Mouse (Mus musculus): ENCODE measurements around the gene Rnf40.
"Not testable (repeated sequence)": the region's sequence is repeated elsewhere in the genome, so short reads cannot be mapped to it uniquely, and the experiment has no call there.

The Rnf40 gene

DNA sequence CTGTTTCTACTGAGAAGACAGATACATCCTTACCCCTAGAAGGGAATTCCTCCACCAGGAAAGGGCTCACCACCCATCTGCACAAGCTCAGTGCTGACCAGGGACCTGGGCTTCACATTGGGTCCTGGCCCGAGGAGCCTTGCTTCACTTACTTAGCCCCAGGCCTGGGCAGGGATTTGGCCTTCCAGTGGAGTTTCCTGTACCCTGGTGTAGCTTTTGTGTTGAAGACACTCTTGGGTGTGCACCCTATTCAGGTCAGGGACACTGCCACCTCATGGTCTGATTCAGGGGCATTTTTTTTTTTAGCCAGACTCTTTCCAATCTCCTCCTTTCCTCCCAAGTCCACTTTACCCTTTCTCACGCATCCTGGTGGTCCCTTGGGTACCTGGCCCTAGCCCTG lies 14.3 kb downstream of the Rnf40 start:
- no peak for DNase-seq (ENCODE audit: low read depth, low spot score)

DNA sequence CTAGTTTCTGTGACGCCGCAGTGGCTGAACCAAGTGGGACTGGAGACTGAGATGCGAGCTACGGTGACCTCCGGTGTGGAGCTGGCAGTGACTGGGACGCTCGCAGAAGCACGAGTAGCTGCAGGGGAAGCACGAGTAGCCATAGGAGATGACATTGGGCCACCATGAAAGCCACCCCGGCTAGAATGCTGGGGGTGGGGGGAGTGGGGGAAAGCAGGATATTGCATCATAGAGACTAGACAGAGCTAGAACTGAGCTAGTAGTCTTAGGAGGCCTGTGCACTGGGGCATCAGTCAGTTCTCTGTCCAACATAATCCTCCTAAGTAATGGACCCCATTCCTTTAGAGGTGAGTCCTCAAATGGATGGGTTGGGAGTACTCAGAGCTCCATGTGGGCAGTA lies 15.7 kb downstream of the Rnf40 start:
- DNase-seq (ENCODE audit: low read depth, low spot score) = no peak

DNA sequence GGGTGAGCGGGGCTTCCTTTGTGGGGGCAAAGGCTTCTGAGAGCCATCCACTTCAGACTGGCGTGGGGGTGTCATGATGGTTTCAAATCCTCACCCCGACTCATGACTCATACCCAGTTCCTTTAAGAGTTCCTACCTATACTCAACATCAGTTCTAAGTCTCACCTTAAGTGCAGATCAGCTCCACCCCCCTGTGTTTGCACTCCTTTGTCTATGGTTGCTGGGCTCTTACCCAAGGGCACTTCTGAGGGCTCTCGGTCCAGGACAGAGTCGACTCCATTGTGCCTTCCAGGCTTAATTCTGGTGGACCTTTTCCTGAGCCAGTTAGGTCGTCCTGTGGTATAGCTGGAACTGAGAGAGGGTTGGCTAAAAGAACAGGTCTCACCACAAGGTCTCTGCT lies 18.6 kb downstream of the Rnf40 start:
- DNase-seq (ENCODE audit: low read depth, low spot score) = no peak

DNA sequence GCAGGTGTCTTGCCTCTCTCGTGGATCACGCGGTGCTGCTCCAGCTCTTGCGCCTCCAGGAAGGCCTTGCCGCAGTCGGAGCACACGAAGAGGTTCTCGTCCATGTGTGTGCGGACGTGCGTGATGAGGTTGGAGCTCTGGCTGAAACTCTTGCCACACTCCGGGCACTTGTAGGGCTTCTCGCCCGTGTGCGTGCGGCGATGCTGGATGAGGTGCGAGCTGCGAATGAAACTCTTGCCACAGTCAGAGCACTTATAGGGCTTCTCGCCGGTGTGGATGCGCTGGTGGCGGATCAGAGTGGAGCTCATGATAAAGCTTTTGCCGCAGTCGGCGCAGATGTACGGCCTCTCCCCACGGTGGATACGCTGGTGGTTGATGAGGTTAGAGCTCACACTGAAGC lies 22.4 kb downstream of the Rnf40 start:
- DNase-seq (ENCODE audit: low read depth, low spot score) = peak; percentile 61

DNA sequence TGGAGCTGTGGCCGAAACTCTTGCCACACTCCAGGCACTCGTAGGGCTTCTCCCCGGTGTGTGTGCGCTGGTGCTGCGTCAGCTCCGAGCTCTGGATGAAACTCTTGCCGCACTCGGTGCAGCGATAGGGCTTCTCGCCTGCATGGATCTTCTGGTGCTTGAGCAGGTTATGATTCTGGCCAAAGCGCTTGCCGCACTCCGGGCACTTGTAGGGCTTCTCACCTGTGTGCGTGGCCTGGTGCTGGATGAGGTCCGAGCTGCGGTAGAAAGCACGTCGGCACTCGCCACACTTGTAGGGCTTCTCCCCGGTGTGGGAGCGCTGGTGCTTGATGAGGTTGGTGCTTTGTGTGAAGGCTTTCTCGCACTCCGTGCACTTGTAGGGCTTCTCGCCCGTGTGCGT lies 23.0 kb downstream of the Rnf40 start:
- DNase-seq (ENCODE audit: low read depth, low spot score) = peak; percentile 73

DNA sequence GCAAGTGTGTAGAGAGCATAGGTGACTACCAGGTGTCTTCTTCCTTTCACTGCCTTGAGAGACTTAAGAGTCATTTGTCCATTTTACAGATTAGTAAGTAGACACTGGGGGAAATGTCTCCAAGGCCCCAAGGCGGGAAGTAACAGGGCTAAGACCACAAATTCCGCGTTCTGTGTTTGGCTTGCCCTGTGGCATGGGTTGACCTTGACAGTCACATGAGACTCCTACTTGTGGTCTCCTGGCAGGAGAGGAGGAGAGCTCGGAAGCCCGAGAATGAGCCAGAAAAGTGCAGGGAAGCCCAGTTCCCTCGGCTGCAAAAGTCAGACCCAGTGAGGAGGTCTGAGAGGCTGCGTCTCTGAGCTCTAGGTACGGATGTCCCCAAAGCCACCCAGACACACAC lies 24.9 kb downstream of the Rnf40 start:
- no peak for DNase-seq (ENCODE audit: low read depth, low spot score)

DNA sequence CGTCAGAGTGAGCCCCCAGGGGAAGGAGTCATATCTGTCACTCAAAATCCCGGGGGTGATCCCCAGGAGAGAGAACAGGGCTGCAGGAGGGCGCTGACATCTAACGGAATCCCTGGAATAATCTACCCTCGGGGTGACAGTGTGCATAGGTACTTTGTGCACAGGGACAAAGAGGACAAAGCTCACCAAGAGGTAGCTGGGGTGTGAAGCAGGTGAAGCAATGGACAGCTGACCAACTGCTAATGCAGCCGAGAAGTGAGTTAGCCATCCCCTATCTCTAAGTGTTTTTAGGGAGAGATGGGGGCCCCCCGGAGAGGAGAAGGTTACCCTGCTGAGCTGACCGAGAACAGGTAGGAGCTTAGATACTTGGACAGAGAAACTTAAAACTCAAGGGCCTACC lies 25.5 kb downstream of the Rnf40 start:
- no peak for DNase-seq (ENCODE audit: low read depth, low spot score)

DNA sequence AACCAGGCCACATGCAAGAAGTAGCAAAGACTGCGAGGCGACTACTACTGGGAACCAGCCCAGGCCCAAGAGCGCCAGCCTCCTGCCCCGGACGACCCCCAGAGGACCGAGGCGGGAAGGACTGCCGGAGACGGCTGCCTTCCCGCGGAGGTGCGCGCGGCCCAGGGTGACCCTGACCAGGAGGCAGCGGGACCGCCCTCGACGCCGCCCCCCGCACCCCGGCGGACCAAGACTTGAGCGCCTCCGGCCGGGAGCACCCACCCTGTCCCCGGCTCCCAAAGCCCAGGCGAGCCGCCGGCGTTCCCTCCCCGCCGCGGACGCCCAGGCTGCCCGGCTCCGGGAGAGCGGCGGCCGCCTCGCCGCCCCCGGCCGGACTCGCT lies 25.9 kb downstream of the Rnf40 start:
- peak; percentile 62 for DNase-seq (ENCODE audit: low read depth, low spot score)

DNA sequence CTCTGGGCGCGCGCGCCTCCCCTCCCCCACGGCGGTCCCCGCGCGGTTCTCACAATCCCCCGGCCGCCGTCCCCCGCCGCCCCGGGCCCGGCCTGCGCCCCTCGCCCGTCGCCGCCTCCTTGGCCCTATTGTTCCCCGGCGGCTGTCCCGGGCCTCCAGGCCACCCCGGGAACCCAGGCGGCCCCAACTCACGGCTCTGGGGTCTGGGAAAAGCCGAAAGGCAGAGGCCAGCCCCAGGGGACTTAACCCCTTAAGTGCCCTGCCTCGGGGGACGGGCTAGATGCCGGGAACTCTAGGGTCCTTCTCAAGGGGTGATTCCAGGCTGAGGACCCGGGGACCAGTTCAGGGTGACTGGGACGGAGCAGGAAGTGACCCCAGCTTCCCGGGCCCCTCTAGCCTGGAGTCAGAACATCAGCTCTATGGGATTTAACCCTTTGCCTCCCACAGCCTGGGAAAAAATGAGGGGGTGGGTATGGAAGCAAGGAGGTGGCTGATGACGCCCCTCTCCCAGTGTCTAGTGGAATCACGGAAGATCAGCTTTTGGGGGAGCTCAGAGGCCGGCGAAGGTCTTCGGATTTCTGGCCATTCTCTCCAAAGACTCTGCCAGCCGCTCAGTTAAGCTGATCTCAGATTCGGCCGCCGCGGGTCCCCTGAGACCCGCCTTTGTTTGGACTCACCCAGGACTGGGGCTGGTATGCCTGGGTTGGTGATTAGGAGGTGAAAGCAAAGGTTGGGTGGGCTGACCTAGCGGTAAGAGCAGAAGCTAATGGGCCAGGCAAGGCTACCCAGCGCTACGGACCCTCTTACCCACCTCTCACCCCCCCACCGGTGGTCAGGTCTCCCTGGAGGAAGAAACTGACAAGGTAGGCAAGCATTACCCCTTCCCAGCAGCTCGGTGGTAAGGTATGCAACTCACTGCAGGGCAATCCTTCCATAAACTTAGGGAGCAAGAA lies 26.6 kb downstream of the Rnf40 start, which contains the start of gene Zfp629:
Gene Zfp629, minus strand, starts transcription at position 907 of the 953 bp plus-strand sequence.
- DNase-seq (ENCODE audit: low read depth, low spot score) = peak; percentile 42

DNA sequence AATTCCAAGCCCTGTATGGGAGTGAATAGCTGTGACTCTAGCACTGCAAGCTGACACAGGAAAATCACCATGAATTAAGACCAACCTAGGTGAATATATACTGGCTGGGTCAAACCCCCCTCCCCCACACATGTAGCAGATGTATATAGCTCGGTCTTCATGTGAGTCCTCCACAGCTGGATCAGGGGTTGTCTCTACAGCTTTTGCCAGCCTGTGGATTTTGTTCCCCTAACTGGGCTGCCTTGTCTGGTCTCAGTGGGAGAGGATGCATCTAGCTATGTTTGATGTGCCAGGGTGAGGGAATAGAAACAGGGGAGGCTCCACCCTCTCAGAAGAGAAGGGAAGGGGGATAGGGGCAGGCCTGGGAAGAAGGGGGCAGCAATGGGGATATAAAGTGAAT lies 27.8 kb downstream of the Rnf40 start:
- no peak for DNase-seq (ENCODE audit: low read depth, low spot score)

DNA sequence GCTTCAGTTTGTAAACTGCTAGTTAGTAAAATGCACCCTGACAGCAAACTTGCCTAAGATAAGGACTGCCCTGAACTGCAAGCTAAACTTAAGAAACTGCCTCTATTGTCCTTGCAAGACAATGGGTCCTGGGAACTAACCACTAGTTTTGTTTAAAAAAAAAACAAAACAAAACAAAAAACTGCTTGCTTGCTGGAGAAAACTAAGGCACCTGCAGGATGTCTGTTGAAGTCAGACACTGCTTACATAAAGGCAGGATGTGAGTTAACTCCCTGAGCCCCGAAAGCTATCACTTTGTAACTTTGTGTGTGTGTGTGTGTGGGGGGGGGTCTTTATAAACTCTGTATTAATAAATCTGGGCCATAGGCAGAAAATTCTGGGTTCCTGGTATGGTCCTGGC lies 28.3 kb downstream of the Rnf40 start:
- no peak for DNase-seq (ENCODE audit: low read depth, low spot score)

DNA sequence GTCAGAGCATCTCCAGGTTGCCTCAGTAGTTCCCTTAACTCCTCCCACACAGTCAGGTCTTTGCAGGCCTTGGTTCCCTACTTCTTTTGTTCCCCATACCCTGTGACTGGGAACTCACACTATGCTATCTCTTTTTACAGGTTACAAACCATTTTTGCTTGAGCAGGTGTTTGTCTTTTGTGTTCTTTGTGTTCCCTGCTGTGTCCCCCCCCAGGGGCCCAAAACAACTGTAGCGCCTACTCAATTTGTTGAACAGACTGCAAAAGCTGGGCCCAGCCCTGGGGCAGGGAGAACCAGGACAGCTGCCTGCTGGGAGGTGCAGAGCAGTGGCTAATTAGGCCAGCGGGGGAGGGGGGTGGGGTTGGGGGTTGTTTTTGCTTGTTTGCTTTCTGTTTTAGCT lies 29.4 kb downstream of the Rnf40 start:
- DNase-seq (ENCODE audit: low read depth, low spot score) = no peak

DNA sequence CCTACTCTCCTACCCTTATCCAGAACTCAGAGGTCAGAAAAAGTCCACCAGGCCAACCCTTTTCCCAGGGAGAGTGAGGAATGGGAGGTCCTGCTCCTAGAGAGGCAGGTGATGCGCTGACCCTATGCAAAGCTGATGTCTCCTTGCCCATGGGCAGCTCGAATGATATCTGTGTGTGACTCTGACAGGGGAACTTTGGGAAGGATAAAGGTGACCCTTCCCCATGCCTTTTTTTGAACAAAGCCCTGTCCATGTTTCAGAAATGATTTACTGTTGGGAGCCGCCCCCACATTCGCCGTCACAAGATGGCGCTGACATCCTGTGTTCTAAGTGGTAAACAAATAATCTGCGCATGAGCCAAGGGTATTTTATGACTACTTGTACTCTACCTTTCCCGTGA lies 29.8 kb downstream of the Rnf40 start:
- DNase-seq (ENCODE audit: low read depth, low spot score) = not testable (repeated sequence)

DNA sequence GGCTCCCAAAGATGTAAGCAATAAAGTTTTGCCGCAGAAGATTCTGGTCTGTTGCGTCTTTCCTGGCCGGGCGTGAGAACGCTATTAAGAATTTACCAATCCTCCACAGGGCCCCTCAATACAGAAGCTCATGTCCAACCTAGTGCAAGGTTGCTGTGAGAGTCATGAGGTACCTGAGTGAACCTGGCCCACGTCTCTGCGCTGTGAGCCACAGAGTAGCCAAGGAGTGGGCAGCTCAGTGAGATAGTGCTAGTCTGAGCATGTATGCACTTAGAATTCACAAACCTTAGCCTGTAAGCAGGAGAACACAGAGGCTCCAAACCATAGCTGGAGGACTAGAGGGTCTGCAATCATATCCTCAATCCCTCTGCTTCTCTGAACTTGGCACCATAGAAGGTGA lies 37.5 kb downstream of the Rnf40 start:
- no peak for DNase-seq (ENCODE audit: low read depth, low spot score)

DNA sequence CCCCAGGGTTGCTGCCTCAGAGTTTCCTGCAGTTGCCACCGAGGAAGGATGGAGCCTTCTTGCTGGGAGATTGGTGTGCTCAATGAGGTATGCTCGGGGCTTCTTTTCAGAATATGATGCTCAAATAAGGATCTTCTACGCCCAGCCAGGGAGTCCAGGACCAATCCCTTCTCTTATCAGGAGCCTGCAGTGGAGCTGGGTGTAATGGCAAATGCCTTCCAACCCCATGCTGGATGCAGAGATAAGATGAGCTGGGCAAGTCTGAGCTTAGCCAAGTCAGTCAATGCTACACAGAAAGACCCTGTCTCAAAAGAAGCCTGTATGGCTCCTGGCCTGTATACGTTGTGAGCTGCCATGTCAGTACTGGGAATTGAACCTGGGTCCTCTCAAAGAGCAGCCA lies 37.9 kb downstream of the Rnf40 start:
- no peak for DNase-seq (ENCODE audit: low read depth, low spot score)

DNA sequence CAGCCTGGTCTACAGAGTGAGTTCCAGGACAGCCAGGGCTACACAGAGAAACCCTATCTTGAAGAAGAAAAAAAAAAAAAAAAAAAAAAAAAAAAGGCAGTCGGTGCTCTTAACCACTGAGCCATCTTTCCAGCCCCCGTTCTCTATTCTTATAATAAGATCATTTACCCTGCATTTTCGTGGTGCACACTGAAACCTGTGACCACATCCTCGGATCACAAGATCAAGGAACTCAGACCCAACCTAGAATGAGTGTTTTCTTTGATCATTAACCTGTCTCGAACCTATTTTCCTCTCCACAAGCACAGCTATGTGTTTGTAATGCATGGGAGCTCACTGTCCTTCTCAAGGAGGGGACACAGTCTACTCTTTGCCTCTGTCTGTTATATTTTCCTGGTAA lies 40.1 kb downstream of the Rnf40 start:
- DNase-seq (ENCODE audit: low read depth, low spot score) = no peak

DNA sequence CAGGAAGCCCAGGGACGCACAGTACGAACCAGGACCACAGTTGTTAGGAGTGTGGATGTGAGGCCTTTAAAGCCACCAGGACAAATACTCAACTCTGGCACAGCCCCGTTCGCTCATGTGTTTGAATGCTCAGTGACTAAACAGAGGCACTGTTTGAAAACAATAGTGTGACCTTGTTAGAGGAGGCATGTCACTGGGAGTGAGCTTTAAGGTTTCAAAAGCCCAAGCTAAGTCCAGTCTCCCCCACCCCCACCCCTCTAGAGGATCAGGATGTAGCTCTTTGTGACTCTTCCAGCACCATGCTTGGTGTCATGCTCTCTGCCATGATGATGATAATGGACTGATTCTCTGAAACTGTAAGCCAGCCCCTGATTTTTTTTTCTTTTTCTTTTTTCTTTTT lies 42.8 kb downstream of the Rnf40 start:
- peak; percentile 77 for DNase-seq (ENCODE audit: low read depth, low spot score)

DNA sequence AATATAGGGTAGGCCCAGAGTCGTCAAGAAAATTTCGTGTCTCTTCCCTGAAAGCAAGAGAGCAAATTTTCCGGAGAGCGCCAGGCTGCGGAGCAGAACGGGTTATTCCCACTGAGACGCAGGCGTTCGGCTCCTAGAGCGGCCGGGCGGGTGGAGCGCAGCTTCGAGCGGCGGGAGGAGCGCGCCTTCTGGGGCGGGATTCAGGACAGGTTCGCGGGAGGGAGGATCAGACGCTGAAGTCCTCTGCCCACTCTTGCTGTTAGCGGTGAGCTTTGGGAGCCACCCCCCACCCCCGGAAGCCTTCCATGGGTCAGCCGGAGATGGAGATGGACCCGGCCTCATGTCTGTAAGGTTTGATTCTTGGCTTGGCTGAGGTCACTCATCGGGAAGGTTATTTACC lies 48.4 kb downstream of the Rnf40 start:
- peak; percentile 74 for DNase-seq (ENCODE audit: low read depth, low spot score)

DNA sequence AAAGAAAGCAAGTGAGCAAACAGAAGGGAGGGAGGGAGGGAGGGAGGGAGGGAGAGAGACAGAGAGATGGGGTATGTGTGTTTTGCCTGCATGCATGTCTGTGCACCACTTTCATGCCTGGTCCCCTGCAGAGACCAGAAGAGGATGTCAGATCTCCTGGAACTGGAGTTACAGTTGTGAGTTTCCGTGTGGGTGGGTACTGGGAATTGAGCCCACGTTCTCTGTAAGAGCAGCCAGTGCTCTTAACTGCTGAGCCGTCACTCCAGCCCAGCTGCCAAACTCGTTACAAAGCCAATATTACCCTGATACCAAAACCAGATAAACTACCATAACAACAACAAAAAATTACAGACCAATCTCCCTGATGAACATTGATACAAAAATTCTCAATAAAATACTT lies 52.7 kb downstream of the Rnf40 start:
- DNase-seq (ENCODE audit: low read depth, low spot score) = no peak

DNA sequence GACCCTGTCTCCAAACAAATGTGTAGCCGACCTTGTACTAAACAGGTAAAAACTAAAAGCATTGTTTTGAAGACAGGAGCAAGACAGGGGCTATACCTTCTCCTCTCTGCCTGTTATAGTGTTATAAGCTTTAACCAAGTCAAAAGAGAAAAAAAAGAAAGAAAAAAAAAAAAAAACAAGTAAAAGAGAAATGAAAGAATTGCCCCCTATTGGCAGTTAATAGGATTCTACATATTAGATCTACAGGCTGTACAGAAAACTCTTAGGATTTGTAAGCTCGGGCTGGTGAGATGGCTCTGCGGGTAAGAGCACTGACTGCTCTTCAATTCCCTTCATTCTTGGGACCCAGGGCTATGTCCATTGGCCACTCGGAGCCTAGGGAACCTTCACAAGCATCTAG lies 53.7 kb downstream of the Rnf40 start:
- DNase-seq (ENCODE audit: low read depth, low spot score) = no peak

DNA sequence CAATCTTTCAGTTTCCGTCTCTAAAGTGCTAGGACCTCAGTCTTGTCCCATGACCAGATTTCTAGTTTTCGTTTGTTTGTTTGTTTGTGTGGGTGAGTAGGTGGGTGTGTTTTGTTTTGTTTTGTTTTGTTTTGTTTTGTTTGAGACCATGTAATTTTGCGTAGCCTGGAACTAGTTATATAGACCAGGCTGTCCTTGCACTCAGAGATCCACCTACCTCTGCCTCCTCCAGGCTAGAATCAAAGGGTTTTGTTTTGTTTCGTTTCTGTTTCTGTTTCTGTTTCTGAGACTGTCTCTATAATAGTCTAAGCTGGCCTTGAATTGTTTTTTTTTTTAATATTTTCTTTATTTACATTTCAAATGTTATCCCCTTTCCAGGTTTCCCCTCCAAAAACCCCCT lies 57.8 kb downstream of the Rnf40 start:
- no peak for DNase-seq (ENCODE audit: low read depth, low spot score)

DNA sequence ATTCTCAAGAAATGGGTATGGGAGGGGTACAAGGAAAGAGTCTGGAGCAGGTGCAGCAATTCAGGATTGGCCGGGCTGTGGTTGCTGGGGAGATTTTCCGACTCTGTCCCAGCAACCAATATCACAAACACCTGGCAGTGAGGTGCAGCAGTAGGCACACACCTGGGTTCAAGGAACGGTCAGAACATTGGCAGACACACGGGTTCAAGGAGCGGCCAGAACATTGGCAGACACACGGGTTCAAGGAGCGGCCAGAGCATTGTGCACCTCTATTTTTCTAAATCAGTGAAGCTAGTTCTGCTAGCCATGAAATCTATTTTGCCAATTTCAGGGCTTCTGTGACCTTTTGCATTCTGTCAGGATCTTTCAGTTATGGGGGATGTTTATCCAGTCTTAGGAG lies 59.0 kb downstream of the Rnf40 start:
- DNase-seq (ENCODE audit: low read depth, low spot score) = not testable (repeated sequence)

DNA sequence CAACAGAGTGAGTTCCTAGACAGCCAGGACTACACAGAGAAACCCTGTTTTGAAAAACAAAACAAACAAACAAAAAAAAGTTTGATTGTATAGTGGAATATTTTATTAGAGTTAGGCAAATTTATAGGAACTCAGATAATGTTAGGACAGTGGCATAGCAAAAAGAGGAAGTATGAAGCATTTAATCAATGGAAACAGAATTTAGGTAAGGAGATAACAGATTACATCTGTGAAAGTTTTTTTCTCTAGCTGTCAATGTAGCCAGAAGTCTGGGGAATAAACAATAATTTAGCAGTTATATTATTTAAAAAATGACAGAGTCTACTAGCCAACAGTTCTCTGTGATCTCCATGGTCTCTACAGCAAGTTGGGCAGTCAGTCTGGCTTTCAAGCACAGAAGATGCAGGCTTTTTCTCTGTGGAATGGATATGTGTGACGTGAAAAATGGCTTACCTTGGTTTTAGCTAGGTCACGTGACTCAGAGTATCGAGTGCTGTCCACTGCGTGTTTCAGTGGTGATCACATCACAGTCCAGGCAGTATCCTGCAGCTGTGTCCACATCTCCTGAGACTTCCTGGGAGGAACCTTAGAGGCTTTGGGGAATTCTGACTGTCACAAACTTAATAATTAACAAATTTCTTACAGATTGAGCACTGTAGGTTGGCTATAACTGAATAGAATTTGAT lies 60.1 kb downstream of the Rnf40 start:
- no peak for DNase-seq (ENCODE audit: low read depth, low spot score)
